Mouse (Mus musculus): ENCODE measurements around the gene Akr1c21. TPM values are rescaled to one million over a fixed set of nuclear protein-coding genes. Genes with fewer than 3 reads are reported as not detected.
A peak's percentile ranks its signal among the peaks of the same experiment; 100 is the strongest.
"Not testable (repeated sequence)": the region's sequence is repeated elsewhere in the genome, so short reads cannot be mapped to it uniquely, and the experiment has no call there.

Gene Akr1c21
- not detected in 2 replicates for polyA plus RNA-seq (2016; fragmentation: Nextera tagmentation; extraction: Ambion mirVana)

- no peaks in the 10 kb centered on the region for H3K27me3 ChIP-seq
- no peak for ATAC-seq (ENCODE audit: insufficient number of reproducible peaks, insufficient read depth, low FRiP score, low TSS enrichment, low read depth)
- WGBS: 77% methylated on average over 1 of the region's 1 CpGs
These were observed at the start of gene Akr1c21 for GRCm38 (mm10) chr13:4573871-4574270. Gene Akr1c21, plus strand, starts transcription at chr13:4574075.

GRCm38 (mm10) chr13:4559143-4559542 is 14.7 kb upstream of the Akr1c21 start:
- no peak overlapping the region for H3K9ac ChIP-seq (replicated peaks)
- ATAC-seq (ENCODE audit: insufficient number of reproducible peaks, insufficient read depth, low FRiP score, low TSS enrichment, low read depth): no peak
- 66% methylated on average over 1 of the region's 1 CpGs for WGBS
- H3K27me3 ChIP-seq: no peaks in the 10 kb centered on the region
- no peaks in the 10 kb centered on the region for H3K36me3 ChIP-seq
- H3K4me2 ChIP-seq: no peak overlapping the region
- no peak overlapping the region for H3K27ac ChIP-seq
- H3K9me3 ChIP-seq: no peaks in the 10 kb centered on the region
- no peak overlapping the region for H3K4me3 ChIP-seq (replicated peaks)
- no peaks in the 10 kb centered on the region for H3K4me1 ChIP-seq (replicated peaks)

More at GRCm38 (mm10) chr13:4573871-4574270, at the start of gene Akr1c21:
- H3K27ac ChIP-seq: no peak within 1 kb of the TSS
- no peaks in the 10 kb centered on the region for H3K36me3 ChIP-seq
- H3K9ac ChIP-seq (replicated peaks): no peak within 1 kb of the TSS
- H3K4me2 ChIP-seq: no peak within 1 kb of the TSS
- no peaks in the 10 kb centered on the region for H3K9me3 ChIP-seq
- H3K4me3 ChIP-seq (replicated peaks): no peak within 1 kb of the TSS
- no peaks in the 10 kb centered on the region for H3K4me1 ChIP-seq (replicated peaks)

- H3K27ac ChIP-seq: no peak overlapping the region
- no peaks in the 10 kb centered on the region for H3K27me3 ChIP-seq
- H3K36me3 ChIP-seq: no peaks in the 10 kb centered on the region
- no peak overlapping the region for H3K9ac ChIP-seq (replicated peaks)
- no peak overlapping the region for H3K4me3 ChIP-seq (replicated peaks)
- no peak for ATAC-seq (ENCODE audit: insufficient number of reproducible peaks, insufficient read depth, low FRiP score, low TSS enrichment, low read depth)
- no peaks in the 10 kb centered on the region for H3K9me3 ChIP-seq
- H3K4me2 ChIP-seq: no peak overlapping the region
- H3K4me1 ChIP-seq (replicated peaks): no peaks in the 10 kb centered on the region
These were observed 13.4 kb upstream of the Akr1c21 start for GRCm38 (mm10) chr13:4560500-4560899.

DNA sequence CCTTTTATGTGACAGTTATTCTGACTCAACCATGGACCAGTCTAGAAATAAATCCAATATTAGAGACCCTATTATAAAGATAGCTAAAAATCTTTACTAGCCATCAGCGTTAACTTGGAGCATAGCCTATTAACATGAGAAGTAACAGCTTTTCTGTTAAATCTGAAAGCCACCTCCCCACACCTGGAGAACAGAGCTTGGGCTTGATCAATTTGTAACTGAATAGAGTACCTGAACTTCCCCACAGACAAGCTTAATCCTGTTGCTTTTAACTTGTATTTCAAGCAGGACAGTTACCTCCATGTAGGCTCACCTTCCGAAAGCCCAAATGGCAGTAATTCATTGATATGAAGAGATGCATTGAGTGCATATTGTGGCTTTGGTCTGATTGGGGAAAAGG is 7.9 kb upstream of the Akr1c21 start:
- 80% methylated on average over 2 of the region's 2 CpGs for WGBS
- H3K9me3 ChIP-seq: no peaks in the 10 kb centered on the region
- H3K36me3 ChIP-seq: no peaks in the 10 kb centered on the region
- no peaks in the 10 kb centered on the region for H3K27me3 ChIP-seq
- no peak overlapping the region for H3K4me3 ChIP-seq (replicated peaks)
- no peaks in the 10 kb centered on the region for H3K4me1 ChIP-seq (replicated peaks)
- no peak overlapping the region for H3K9ac ChIP-seq (replicated peaks)
- no peak overlapping the region for H3K27ac ChIP-seq
- no peak for ATAC-seq (ENCODE audit: insufficient number of reproducible peaks, insufficient read depth, low FRiP score, low TSS enrichment, low read depth)
- no peak overlapping the region for H3K4me2 ChIP-seq

- H3K9ac ChIP-seq (replicated peaks): no peak overlapping the region
- ATAC-seq (ENCODE audit: insufficient number of reproducible peaks, insufficient read depth, low FRiP score, low TSS enrichment, low read depth): no peak
- H3K4me2 ChIP-seq: no peak overlapping the region
- no peak overlapping the region for H3K27ac ChIP-seq
- H3K27me3 ChIP-seq: no peaks in the 10 kb centered on the region
- H3K9me3 ChIP-seq: no peaks in the 10 kb centered on the region
- H3K4me1 ChIP-seq (replicated peaks): no peaks in the 10 kb centered on the region
- no peaks in the 10 kb centered on the region for H3K36me3 ChIP-seq
- WGBS: 83% methylated on average over 1 of the region's 1 CpGs
- H3K4me3 ChIP-seq (replicated peaks): no peak overlapping the region
These were observed 3.0 kb downstream of the Akr1c21 start for GRCm38 (mm10) chr13:4576921-4577320.

GRCm38 (mm10) chr13:4603431-4603830 is 29.6 kb downstream of the Akr1c21 start:
- H3K4me3 ChIP-seq (replicated peaks); H3K9me3 ChIP-seq; H3K4me2 ChIP-seq; H3K27me3 ChIP-seq; H3K9ac ChIP-seq (replicated peaks); ATAC-seq (ENCODE audit: insufficient number of reproducible peaks, insufficient read depth, low FRiP score, low TSS enrichment, low read depth); H3K4me1 ChIP-seq (replicated peaks); H3K27ac ChIP-seq: not testable (repeated sequence)
- WGBS: 68% methylated on average over 3 of the region's 3 CpGs
- peaks cover 18% of the 10 kb centered on the region for H3K36me3 ChIP-seq

- Histone ChIP-seq H3K9me3 (no peaks in the 10 kb centered on the region), H3K9ac (replicated peaks) (no peak overlapping the region), H3K4me3 (replicated peaks) (no peak overlapping the region), H3K4me1 (replicated peaks) (no peaks in the 10 kb centered on the region), H3K4me2 (no peak overlapping the region), H3K36me3 (peaks cover 7% of the 10 kb centered on the region; the same call in 1 of the 2 replicates), H3K27ac (no peak overlapping the region), H3K27me3 (no peaks in the 10 kb centered on the region)
- WGBS: 87% methylated on average over 4 of the region's 4 CpGs
- no peak for ATAC-seq (ENCODE audit: insufficient number of reproducible peaks, insufficient read depth, low FRiP score, low TSS enrichment, low read depth)
These were observed 32.9 kb downstream of the Akr1c21 start for GRCm38 (mm10) chr13:4606821-4607220.

DNA sequence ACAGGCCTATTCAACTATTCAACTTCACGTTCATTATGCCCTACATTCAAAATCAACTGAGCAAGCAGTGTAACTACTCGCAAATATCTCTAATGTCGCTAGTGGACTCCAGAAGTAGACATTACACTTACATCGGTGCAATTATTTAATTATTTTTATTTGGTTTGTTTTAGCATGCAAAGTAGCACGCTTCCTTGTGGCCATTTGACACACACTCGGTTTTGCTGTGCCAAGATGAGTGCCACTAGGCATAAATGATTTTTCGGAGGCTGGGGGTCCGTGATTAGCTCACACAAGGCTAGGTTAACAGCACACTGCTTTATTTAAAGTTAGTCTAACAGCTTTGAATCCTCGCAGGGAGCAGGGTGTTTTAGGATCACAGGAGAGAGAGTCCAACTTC is 34.7 kb downstream of the Akr1c21 start:
- 33% methylated on average over 9 of the region's 9 CpGs for WGBS
- ATAC-seq (ENCODE audit: insufficient number of reproducible peaks, insufficient read depth, low FRiP score, low TSS enrichment, low read depth): no peak; the same call in 1 of the 2 replicates
- Histone ChIP-seq H3K9ac (replicated peaks) (peak overlapping the region; percentile 51), H3K36me3 (no peaks in the 10 kb centered on the region), H3K27me3 (no peaks in the 10 kb centered on the region), H3K4me3 (replicated peaks) (peak overlapping the region; percentile 46), H3K4me1 (replicated peaks) (no peaks in the 10 kb centered on the region), H3K27ac (peak overlapping the region; percentile 72), H3K4me2 (peak overlapping the region; percentile 67), H3K9me3 (no peaks in the 10 kb centered on the region)

- WGBS: 4% methylated on average over 10 of the region's 10 CpGs
- Histone ChIP-seq H3K27ac (peak within 1 kb of the TSS; percentile 72), H3K27me3 (no peaks in the 10 kb centered on the region)
These were observed 35.1 kb downstream of the Akr1c21 start, which contains the start of gene Akr1e1 for GRCm38 (mm10) chr13:4608961-4609409. Gene Akr1e1, minus strand, starts transcription at chr13:4609174.

DNA sequence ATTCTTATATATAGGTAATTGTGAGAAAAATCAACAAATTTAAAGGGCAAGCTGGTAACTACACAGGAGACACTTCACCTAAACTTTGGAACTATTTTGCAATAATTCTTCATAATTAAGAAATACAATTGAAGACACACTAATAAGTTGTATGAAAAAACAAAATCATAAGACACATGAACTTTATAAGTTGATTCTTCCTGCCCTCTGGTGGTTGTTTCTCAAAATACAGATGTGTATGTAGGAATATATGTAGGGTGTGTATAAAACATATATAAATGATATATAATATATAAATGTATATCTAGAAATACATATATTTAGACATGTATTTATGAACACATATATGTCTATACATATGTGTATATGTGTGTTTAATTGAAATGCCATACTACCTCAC is 37.0 kb downstream of the Akr1c21 start:
- no peaks in the 10 kb centered on the region for H3K27me3 ChIP-seq
- no peak overlapping the region for H3K27ac ChIP-seq
- H3K4me2 ChIP-seq: no peak overlapping the region
- no peak overlapping the region for H3K4me3 ChIP-seq (replicated peaks)
- no peak for ATAC-seq (ENCODE audit: insufficient number of reproducible peaks, insufficient read depth, low FRiP score, low TSS enrichment, low read depth)
- H3K4me1 ChIP-seq (replicated peaks): no peaks in the 10 kb centered on the region
- no peaks in the 10 kb centered on the region for H3K36me3 ChIP-seq
- no peaks in the 10 kb centered on the region for H3K9me3 ChIP-seq
- H3K9ac ChIP-seq (replicated peaks): no peak overlapping the region

More at GRCm38 (mm10) chr13:4608961-4609409, 35.1 kb downstream of the Akr1c21 start, which contains the start of gene Akr1e1:
- Histone ChIP-seq H3K4me2 (peak within 1 kb of the TSS; percentile 67), H3K36me3 (no peaks in the 10 kb centered on the region), H3K9ac (replicated peaks) (peak within 1 kb of the TSS; percentile 51), H3K9me3 (no peaks in the 10 kb centered on the region), H3K4me1 (replicated peaks) (no peaks in the 10 kb centered on the region), H3K4me3 (replicated peaks) (peak within 1 kb of the TSS; percentile 46)
- peak; percentile 100 for ATAC-seq (ENCODE audit: insufficient number of reproducible peaks, insufficient read depth, low FRiP score, low TSS enrichment, low read depth)

Measured in limb, embryonic 12.5 days (tissue).